Mouse (Mus musculus): Measurements from ENCODE around the gene Stx8. TPM values are rescaled to one million over a fixed set of nuclear protein-coding genes. Genes with fewer than 3 reads are reported as not detected.
A peak's percentile ranks its signal among the peaks of the same experiment; 100 is the strongest.

Gene Stx8
- total RNA-seq (2021), result 28.5 and 35.1 TPM in 2 replicates
- long read RNA-seq, full-length matches to known transcripts, result 26 of 34 reads
- long read RNA-seq, partial matches to known transcripts, result 4 of 34 reads
- long read RNA-seq, other reads (novel, unspliced or antisense), result 4 of 34 reads

- peak; percentile 98 for DNase-seq
Observed at GRCm38 (mm10) chr11:67965905-67966878, at the start of gene Stx8. TSS of gene Stx8 (plus strand) at chr11:67966193.

- DNase-seq, result no peak
Observed at GRCm38 (mm10) chr11:67917126-67917525, 48.9 kb upstream of the Stx8 start.

GRCm38 (mm10) chr11:67919593-67919992 is 46.4 kb upstream of the Stx8 start:
- DNase-seq, result no peak

GRCm38 (mm10) chr11:67920226-67920960 is 45.6 kb upstream of the Stx8 start:
- DNase-seq, result no peak

DNA sequence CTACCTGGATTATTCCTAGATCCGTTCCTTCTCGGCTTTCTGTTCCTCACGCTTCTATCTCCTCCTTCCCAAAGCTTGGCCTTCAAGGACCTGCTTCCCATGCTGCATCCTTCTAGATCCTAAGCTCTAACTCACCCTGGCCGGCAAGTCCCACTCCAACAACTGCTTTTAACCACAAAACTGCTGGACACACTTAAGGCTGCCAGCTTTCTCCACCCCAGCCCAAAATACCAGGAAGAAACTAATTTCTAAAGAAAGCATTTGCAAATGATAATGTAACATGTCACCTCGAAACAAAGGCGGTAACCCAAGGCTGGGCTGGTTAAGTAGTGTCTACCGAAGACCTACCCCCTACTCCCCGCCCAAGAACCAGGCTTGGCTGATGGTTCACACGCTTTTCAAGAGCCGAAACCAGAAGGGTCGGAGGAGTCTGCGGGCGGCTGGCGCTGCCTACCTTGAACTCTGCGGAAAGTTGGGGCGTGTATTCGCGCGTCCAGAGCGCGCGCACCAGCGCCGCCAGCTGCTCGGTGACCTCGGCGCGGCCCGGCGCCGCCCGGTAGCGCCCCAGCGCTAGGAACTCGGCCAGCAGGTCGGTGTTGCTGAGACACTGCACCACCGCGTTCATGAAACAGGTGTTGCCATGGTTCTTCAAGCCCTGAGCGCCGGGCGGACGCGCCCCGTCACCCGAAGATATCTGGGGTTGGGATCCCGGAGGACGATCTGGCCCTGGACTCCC is 44.7 kb upstream of the Stx8 start:
- DNase-seq, result peak; percentile 47

GRCm38 (mm10) chr11:67921827-67922754 is 43.9 kb upstream of the Stx8 start, which contains the start of gene Usp43:
TSS of gene Usp43 (minus strand) at chr11:67922153.
- peak; percentile 58 for DNase-seq

GRCm38 (mm10) chr11:67922755-67923125 is 43.3 kb upstream of the Stx8 start:
- peak; percentile 64 for DNase-seq

DNA sequence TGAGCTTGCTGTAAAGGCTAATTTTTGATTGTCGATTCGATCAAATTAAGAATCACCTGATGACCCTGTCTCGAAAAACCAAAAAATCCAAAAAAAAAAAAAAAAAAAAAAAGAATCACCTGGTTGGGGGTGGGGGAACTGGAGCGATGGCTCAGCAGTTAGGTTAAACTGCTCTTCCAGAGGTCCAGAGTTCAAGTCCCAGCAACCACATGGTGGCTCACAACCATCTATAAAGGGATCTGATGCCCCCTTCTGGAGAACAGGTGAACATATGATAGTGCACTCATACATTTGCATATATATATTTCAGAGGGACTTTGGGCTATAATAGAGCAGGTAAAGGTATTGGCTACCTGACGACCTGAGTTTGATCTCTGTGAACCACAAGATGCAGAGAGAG is 42.3 kb upstream of the Stx8 start:
- no peak for DNase-seq

DNA sequence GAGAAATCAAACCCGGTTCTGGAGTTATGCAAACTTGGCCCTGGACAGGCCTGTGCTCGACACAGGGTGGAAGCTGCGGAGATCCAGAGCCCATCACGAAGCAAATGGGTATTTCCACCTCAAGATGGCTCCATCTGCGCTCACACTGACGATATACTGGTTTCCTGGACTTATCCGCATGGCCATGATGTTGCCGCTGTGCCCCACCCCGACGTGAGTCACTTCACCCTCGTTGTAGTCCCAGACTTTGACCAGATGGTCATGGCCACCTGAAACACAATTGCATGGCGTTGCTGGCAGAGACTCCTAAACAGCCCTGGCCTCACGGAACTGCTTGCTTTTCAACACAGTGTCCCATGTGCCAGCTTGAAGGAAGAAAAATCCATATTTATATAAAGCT is 41.0 kb upstream of the Stx8 start:
- no peak for DNase-seq

GRCm38 (mm10) chr11:67926348-67927055 is 39.5 kb upstream of the Stx8 start:
- no peak for DNase-seq

- no peak for DNase-seq
Observed at GRCm38 (mm10) chr11:67932156-67932555, 33.8 kb upstream of the Stx8 start.

- DNase-seq, result no peak
Observed at GRCm38 (mm10) chr11:67948229-67948628, 17.8 kb upstream of the Stx8 start.

GRCm38 (mm10) chr11:67949475-67949874 is 16.5 kb upstream of the Stx8 start:
- DNase-seq, result no peak

GRCm38 (mm10) chr11:67953604-67954003 is 12.4 kb upstream of the Stx8 start:
- no peak for DNase-seq

DNA sequence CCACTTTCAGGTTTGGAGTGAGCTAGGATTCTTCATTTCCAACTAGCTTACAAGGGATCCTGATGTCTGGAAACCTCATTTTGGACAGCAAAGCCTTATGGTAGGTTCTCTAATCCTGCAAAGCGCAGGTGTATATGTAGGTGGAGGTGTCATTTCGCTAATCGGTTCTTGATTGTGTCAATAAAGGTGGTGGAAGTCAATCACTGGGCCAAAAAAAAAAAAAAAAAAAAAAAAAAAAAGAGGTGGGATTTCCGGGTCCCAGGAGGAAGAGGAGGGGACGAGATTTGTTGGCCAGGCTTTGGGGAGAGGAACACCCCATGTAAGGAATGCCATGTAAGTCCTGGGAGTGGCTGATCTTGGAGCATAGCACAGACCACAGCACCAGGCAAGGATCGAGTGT is 11.6 kb upstream of the Stx8 start:
- no peak for DNase-seq

DNA sequence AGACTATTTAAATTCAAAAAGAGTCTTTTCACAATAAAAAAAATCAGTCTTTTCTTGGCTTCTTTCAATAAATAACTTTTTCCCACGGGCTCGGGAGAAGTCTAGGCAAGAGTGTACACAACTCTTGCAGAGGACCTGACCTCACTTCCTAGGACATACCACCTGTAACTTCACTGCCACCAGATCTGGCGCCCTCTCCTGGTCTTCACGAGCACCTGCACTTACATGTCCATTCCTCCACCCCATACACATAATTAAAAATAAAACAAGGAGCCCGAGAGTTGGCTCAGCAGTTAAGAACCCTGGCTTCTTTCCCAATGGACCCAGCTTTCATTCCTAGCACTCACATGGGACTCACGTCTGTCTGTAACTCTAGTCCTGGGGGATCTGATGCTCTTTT is 1.9 kb upstream of the Stx8 start:
- DNase-seq, result no peak

DNA sequence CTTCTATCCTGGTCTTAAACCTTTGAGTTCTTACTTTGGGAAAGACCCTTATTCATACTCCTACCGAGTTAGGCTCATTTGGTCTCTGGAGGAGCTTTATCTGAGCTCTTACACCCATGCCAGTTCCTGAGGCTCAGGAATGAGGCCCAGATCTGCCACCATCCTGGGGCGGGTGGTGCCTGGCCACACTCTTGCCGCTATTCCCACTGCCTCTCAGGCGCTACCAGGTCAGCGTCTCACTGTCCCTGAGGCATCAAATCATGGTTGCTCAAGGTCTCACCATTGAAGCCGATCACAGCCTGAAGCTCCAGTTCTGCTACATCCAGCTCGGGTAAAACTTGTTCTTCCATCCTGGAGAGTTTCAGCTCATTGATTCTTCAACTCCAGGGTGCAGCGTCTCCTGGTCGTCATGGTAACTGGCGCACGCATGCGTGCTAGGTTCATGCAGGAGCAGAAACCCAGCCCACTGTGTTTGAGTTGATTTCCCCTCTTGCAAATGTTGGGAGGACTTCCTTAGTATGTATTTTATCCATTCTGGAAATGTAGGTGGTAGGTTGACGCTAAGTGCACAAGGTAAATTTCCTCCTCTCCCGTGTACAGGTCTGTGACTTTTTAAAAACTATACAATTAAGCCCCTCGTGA is 630 bp upstream of the Stx8 start, which contains the start of gene Cfap52:
Gene Cfap52, minus strand, starts transcription at position 410 of the 642 bp plus-strand sequence.
- DNase-seq, result peak; percentile 88

DNA sequence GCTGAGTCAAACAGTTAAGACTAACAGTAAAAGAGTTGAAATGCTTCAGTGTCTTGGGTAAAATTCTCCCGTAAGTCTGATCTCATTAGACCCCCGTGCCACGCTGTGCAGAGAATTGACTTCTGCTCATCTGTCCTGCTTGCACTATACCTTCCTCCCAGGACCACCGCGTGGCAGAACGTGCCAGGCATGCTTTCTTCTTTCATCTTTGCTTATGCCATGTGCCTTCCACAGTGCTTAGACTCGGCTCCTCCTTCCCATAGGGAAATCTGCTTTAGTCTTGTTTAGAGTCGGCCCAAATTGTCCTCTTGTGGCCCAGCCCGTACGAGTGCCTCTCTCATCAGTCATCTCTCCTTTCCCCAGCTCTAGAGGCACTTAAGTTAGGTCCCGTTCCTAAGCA is 1.8 kb downstream of the Stx8 start:
- no peak for DNase-seq

DNA sequence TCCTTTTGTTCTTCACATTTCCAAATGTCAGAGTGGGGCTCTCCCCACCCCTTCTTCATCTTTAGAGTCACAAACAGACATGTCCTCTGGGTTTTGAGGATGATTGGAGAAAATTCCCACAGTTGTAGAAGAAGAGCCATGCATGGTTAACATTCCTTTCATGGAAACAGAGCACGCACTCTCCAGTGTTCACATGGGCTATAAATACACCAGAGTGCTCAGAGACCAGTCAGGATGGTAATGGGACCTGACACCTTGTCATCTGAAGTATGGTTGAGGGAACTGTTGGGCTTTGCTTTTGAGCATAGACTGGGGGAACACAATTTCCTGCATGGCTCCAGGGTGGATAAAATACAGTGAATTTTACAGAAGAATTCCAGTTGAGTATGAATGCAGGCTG is 6.6 kb downstream of the Stx8 start:
- DNase-seq, result no peak

DNA sequence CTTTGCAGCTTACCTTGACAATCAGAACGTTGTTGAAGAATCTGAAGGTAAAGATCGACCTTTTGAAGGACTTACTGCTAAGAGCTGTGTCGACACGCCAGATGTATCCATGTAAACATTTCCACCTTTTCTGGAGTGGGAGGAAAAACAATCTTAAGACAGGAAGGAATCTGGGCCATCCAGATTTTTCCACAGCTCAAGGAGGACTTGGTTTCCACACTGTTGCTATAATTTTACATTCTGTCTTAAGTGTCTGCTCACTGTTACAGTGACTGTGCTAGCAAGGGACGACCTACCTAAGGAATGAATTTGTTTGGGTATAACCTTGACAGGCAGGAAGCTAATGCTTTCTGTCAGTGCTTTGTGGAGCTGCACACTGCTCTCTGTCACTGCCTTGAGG is 7.2 kb downstream of the Stx8 start:
- no peak for DNase-seq

Measured in adrenal gland, postnatal 25 days (tissue).